Mouse (Mus musculus) heart, postnatal 0 days (tissue): ENCODE results near the gene Spata3. TPM values are rescaled to one million over a fixed set of nuclear protein-coding genes. Genes with fewer than 3 reads are reported as not detected.
A peak's percentile ranks its signal among the peaks of the same experiment; 100 is the strongest.

Source experiments
- ATAC-seq: fragments of 200-750 bp; cut with Nextera tagmentation; 2 replicates; pipeline ENCODE4 v1.8.0; 2017; ENCODE audit warnings: low read depth, moderate number of reproducible peaks, moderate library complexity; ENCODE audit not compliant: insufficient read depth
- DNase-seq: peaks from one replicate; pipeline ENCODE4 v3.0.0-alpha.2; 2016; ENCODE audit warnings: low spot score
- H3K27ac ChIP-seq: fragments of 300-500 bp; sonication (generic); 2 replicates; pipeline ENCODE4 v1.5.1; 2014; ENCODE audit warnings: low read depth, mild to moderate bottlenecking
- H3K27me3 ChIP-seq: fragments of 300-500 bp; sonication (generic); 2 replicates; pipeline ENCODE4 v1.6.1; 2014; ENCODE audit warnings: low read length, mixed read lengths; ENCODE audit not compliant: control insufficient read depth, insufficient read depth
- H3K36me3 ChIP-seq: fragments of 300-500 bp; sonication (generic); replicated peaks from 2 replicates; pipeline ENCODE4 v1.6.1; 2014; ENCODE audit warnings: low read length, mixed read lengths; ENCODE audit not compliant: control insufficient read depth, insufficient read depth
- H3K4me1 ChIP-seq: fragments of 300-500 bp; sonication (generic); 2 replicates; pipeline ENCODE4 v1.6.1; 2014; ENCODE audit warnings: antibody characterized with exemption; ENCODE audit not compliant: control insufficient read depth, insufficient read depth
- H3K4me2 ChIP-seq: fragments of 300-500 bp; sonication (generic); 2 replicates; pipeline ENCODE4 v1.6.1; 2014; ENCODE audit warnings: low read depth, mild to moderate bottlenecking, low read length, moderate library complexity
- H3K4me3 ChIP-seq: fragments of 300-500 bp; sonication (generic); 2 replicates; pipeline ENCODE4 v1.5.1; 2014; ENCODE audit warnings: low read depth, low read length
- H3K9ac ChIP-seq: fragments of 300-500 bp; sonication (generic); replicated peaks from 2 replicates; pipeline ENCODE4 v1.6.1; 2014; ENCODE audit warnings: low read depth, low read length, mixed read lengths
- H3K9me3 ChIP-seq: fragments of 300-500 bp; sonication (generic); replicated peaks from 2 replicates; pipeline ENCODE4 v1.6.1; 2016; ENCODE audit warnings: low read length; ENCODE audit not compliant: control insufficient read depth
- CTCF ChIP-seq: IDR thresholded peaks from 2 replicates; pipeline ENCODE4 v1.5.1; 2016; ENCODE audit warnings: antibody characterized with exemption, control low read depth, low read depth
- EP300 ChIP-seq: IDR thresholded peaks from 2 replicates; pipeline ENCODE4 v1.6.1; 2016; ENCODE audit warnings: antibody characterized with exemption, low read depth
- WGBS: fragments of 180-500 bp; shearing (Covaris S2); extraction: QIAGEN DNeasy Blood & Tissue Kit; methylation state at CpG from one replicate; pipeline ENCODE4 v1.1.7; 2014; 5-methylcytosine and 5-hydroxymethylcytosine counted together
- polyA plus RNA-seq: library from polyadenylated mRNA; unstranded; fragments of >200 nt; fragmentation: Nextera tagmentation; extraction: Ambion mirVana; gene quantifications from 2 replicates; pipeline ENCODE4 v1.2.1, GENCODE M21; 2015
- total RNA-seq: library from RNA; depleted of rRNA; stranded (reverse); fragments of >200 nt; gene quantifications from 2 replicates; pipeline ENCODE4 v1.2.3, GENCODE M21; 2014; ENCODE audit warnings: low replicate concordance

The Spata3 gene
- total and polyA plus RNA-seq, 2 experiments from 2014 or later: not detected

GRCm38 (mm10) chr1:86038191-86038951 lies 21.8 kb downstream of the Spata3 start:
- no peak overlapping the region for H3K27ac ChIP-seq

GRCm38 (mm10) chr1:86040131-86040530 lies 23.5 kb downstream of the Spata3 start:
- WGBS: 56% methylated on average over 4 of the region's 4 CpGs
- DNase-seq: no peak
- Histone ChIP-seq H3K4me1 (no peaks in the 10 kb centered on the region), H3K9ac (no peak overlapping the region), H3K4me3 (no peak overlapping the region), H3K27ac (no peak overlapping the region), H3K9me3 (0 out of 2 replicates have a peak, but pooled peaks cover 5% of the 10 kb centered on the region), H3K4me2 (no peak overlapping the region), H3K27me3 (peaks cover 16% of the 10 kb centered on the region), H3K36me3 (no peaks in the 10 kb centered on the region)
- ATAC-seq: no peak
- no peak for TF ChIP-seq CTCF
- TF ChIP-seq EP300: no peak

More at GRCm38 (mm10) chr1:86038191-86038951, 21.8 kb downstream of the Spata3 start:
- 47% methylated on average over 3 of the region's 3 CpGs for WGBS
- H3K9me3 ChIP-seq: 0 out of 2 replicates have a peak, but pooled peaks cover 5% of the 10 kb centered on the region
- ATAC-seq: no peak
- no peak overlapping the region for H3K4me2 ChIP-seq
- H3K36me3 ChIP-seq: no peaks in the 10 kb centered on the region
- TF ChIP-seq CTCF (no peak), EP300 (no peak)
- no peak overlapping the region for H3K9ac ChIP-seq
- no peaks in the 10 kb centered on the region; the same call in 1 of the 2 replicates for H3K27me3 ChIP-seq
- H3K4me1 ChIP-seq: no peaks in the 10 kb centered on the region
- DNase-seq: no peak
- no peak overlapping the region for H3K4me3 ChIP-seq

GRCm38 (mm10) chr1:86040817-86041216 lies 24.2 kb downstream of the Spata3 start:
- DNase-seq: no peak
- H3K9me3 ChIP-seq: 0 out of 2 replicates have a peak, but pooled peaks cover 5% of the 10 kb centered on the region
- H3K9ac ChIP-seq: no peak overlapping the region
- no peaks in the 10 kb centered on the region for H3K36me3 ChIP-seq
- 95% methylated on average over 3 of the region's 3 CpGs for WGBS
- H3K4me1 ChIP-seq: no peaks in the 10 kb centered on the region
- peaks cover 23% of the 10 kb centered on the region for H3K27me3 ChIP-seq
- no peak overlapping the region for H3K27ac ChIP-seq
- no peak for TF ChIP-seq EP300
- no peak for TF ChIP-seq CTCF
- no peak overlapping the region for H3K4me2 ChIP-seq
- no peak overlapping the region for H3K4me3 ChIP-seq
- no peak for ATAC-seq

GRCm38 (mm10) chr1:86045056-86045455 lies 28.4 kb downstream of the Spata3 start:
- DNase-seq: no peak
- H3K4me1 ChIP-seq: peaks cover 5% of the 10 kb centered on the region
- H3K4me2 ChIP-seq: no peak overlapping the region
- H3K27ac ChIP-seq: no peak overlapping the region
- 0 out of 2 replicates have a peak, but pooled peaks cover 5% of the 10 kb centered on the region for H3K9me3 ChIP-seq
- WGBS: 59% methylated on average over 4 of the region's 4 CpGs
- H3K9ac ChIP-seq: no peak overlapping the region
- no peaks in the 10 kb centered on the region for H3K36me3 ChIP-seq
- peaks cover 46% of the 10 kb centered on the region for H3K27me3 ChIP-seq
- ATAC-seq: no peak
- TF ChIP-seq CTCF (no peak), EP300 (no peak)
- H3K4me3 ChIP-seq: no peak overlapping the region

- 1% methylated on average over 99 of the region's 110 CpGs for WGBS
- DNase-seq: no peak
Measured at GRCm38 (mm10) chr1:86045848-86046805, 29.5 kb downstream of the Spata3 start, which contains the start of gene 2810459M11Rik. Gene 2810459M11Rik, plus strand, starts transcription at chr1:86045863.

More at GRCm38 (mm10) chr1:86045848-86046805, 29.5 kb downstream of the Spata3 start, which contains the start of gene 2810459M11Rik:
- Histone ChIP-seq H3K4me3 (peak within 1 kb of the TSS; percentile 50), H3K36me3 (no peaks in the 10 kb centered on the region), H3K27ac (no peak within 1 kb of the TSS), H3K27me3 (peaks cover 46% of the 10 kb centered on the region), H3K9ac (peak within 1 kb of the TSS; percentile 26; the same call in 1 of the 2 replicates), H3K9me3 (0 out of 2 replicates have a peak, but pooled peaks cover 5% of the 10 kb centered on the region), H3K4me2 (peak within 1 kb of the TSS; percentile 83), H3K4me1 (peaks cover 5% of the 10 kb centered on the region)
- peak; percentile 47 for ATAC-seq
- TF ChIP-seq EP300 (no peak), CTCF (no peak)
